Mouse (Mus musculus) midbrain, embryonic 11.5 days (tissue): Measurements from ENCODE around the gene Ubxn11. TPM values are rescaled to one million over a fixed set of nuclear protein-coding genes. Genes with fewer than 3 reads are reported as not detected.

ENCODE experiments used
- ATAC-seq: fragments of 200-750 bp; cut with Nextera tagmentation; 2 replicates; pipeline ENCODE4 v1.8.0; 2017; ENCODE audit warnings: moderate TSS enrichment, moderate library complexity; ENCODE audit not compliant: low FRiP score
- DNase-seq: peaks from one replicate; pipeline ENCODE4 v3.0.0; 2015; ENCODE audit warnings: low spot score; ENCODE audit errors: missing footprints
- H3K27ac ChIP-seq: fragments of 300-500 bp; sonication (generic); 2 replicates; pipeline ENCODE4 v1.5.1; 2014; ENCODE audit warnings: low read depth, low read length
- H3K27me3 ChIP-seq: fragments of 300-500 bp; sonication (generic); 2 replicates; pipeline ENCODE4 v1.6.1; 2014; ENCODE audit warnings: mild to moderate bottlenecking, low read length, moderate library complexity, mixed read lengths; ENCODE audit not compliant: control insufficient read depth, insufficient read depth
- H3K36me3 ChIP-seq: fragments of 300-500 bp; sonication (generic); 2 replicates; pipeline ENCODE4 v1.6.1; 2014; ENCODE audit warnings: mild to moderate bottlenecking, low read length, moderate library complexity, mixed read lengths; ENCODE audit not compliant: control insufficient read depth, insufficient read depth
- H3K4me1 ChIP-seq: fragments of 300-500 bp; sonication (generic); 2 replicates; pipeline ENCODE4 v1.6.1; 2014; ENCODE audit warnings: low read length; ENCODE audit not compliant: control insufficient read depth, insufficient read depth
- H3K4me2 ChIP-seq: fragments of 300-500 bp; sonication (generic); 2 replicates; pipeline ENCODE4 v1.6.1; 2014; ENCODE audit warnings: mild to moderate bottlenecking, moderate library complexity
- H3K4me3 ChIP-seq: fragments of 300-500 bp; sonication (generic); 2 replicates; pipeline ENCODE4 v1.5.1; 2014; ENCODE audit warnings: low read depth, low read length
- H3K9ac ChIP-seq: fragments of 300-500 bp; sonication (generic); 2 replicates; pipeline ENCODE4 v1.6.1; 2014; ENCODE audit warnings: low read length
- H3K9me3 ChIP-seq: fragments of 300-500 bp; sonication (generic); 2 replicates; pipeline ENCODE4 v1.6.1; 2016; ENCODE audit warnings: low read length; ENCODE audit not compliant: control insufficient read depth
- WGBS: fragments of 180-500 bp; shearing (Covaris S2); extraction: QIAGEN DNeasy Blood & Tissue Kit; methylation state at CpG from one replicate; pipeline ENCODE4 v1.1.7; 2014; 5-methylcytosine and 5-hydroxymethylcytosine counted together
- polyA plus RNA-seq: library from polyadenylated mRNA; unstranded; fragments of >200 nt; fragmentation: Nextera tagmentation; extraction: Ambion mirVana; gene quantifications from 2 replicates; pipeline ENCODE4 v1.2.1, GENCODE M21; 2014

The Ubxn11 gene
- polyA plus RNA-seq, 1 experiment from 2014 or later = 3.0 TPM

- ATAC-seq = no peak
- WGBS = 87% methylated on average over 3 of the region's 3 CpGs
- no peaks in the 10 kb centered on the region for H3K27me3 ChIP-seq
- no peaks in the 10 kb centered on the region for H3K4me1 ChIP-seq
- no peak overlapping the region for H3K27ac ChIP-seq
- H3K4me3 ChIP-seq = no peak overlapping the region
- no peak for DNase-seq
- H3K9me3 ChIP-seq = no peaks in the 10 kb centered on the region
- no peaks in the 10 kb centered on the region for H3K36me3 ChIP-seq
- H3K4me2 ChIP-seq = no peak overlapping the region
- no peak overlapping the region for H3K9ac ChIP-seq
Measured at GRCm38 (mm10) chr4:134096120-134096519, 6.2 kb upstream of the Ubxn11 start.

GRCm38 (mm10) chr4:134097015-134097608 is 5.3 kb upstream of the Ubxn11 start:
- no peaks in the 10 kb centered on the region for H3K27me3 ChIP-seq
- ATAC-seq (no peak), DNase-seq (no peak)
- H3K4me1 ChIP-seq = no peaks in the 10 kb centered on the region
- H3K9me3 ChIP-seq = no peaks in the 10 kb centered on the region
- H3K27ac ChIP-seq = no peak overlapping the region
- no peaks in the 10 kb centered on the region for H3K36me3 ChIP-seq
- H3K4me3 ChIP-seq = no peak overlapping the region
- no peak overlapping the region for H3K4me2 ChIP-seq
- H3K9ac ChIP-seq = no peak overlapping the region
- WGBS = 81% methylated on average over 5 of the region's 5 CpGs

GRCm38 (mm10) chr4:134098628-134099027 is 3.7 kb upstream of the Ubxn11 start:
- no peak overlapping the region for H3K9ac ChIP-seq
- H3K27ac ChIP-seq = no peak overlapping the region
- H3K27me3 ChIP-seq = no peaks in the 10 kb centered on the region
- no peak overlapping the region for H3K4me3 ChIP-seq
- H3K4me1 ChIP-seq = no peaks in the 10 kb centered on the region
- H3K4me2 ChIP-seq = no peak overlapping the region
- ATAC-seq = no peak
- WGBS = 81% methylated on average over 8 of the region's 8 CpGs
- DNase-seq = no peak
- H3K36me3 ChIP-seq = no peaks in the 10 kb centered on the region
- H3K9me3 ChIP-seq = no peaks in the 10 kb centered on the region

GRCm38 (mm10) chr4:134100245-134100644 is 2.1 kb upstream of the Ubxn11 start:
- Histone ChIP-seq H3K9me3 (no peaks in the 10 kb centered on the region), H3K27ac (no peak overlapping the region), H3K4me1 (no peaks in the 10 kb centered on the region), H3K27me3 (no peaks in the 10 kb centered on the region), H3K36me3 (no peaks in the 10 kb centered on the region), H3K4me2 (no peak overlapping the region), H3K9ac (no peak overlapping the region), H3K4me3 (no peak overlapping the region)
- WGBS = 77% methylated on average over 4 of the region's 4 CpGs
- DNase-seq = no peak
- ATAC-seq = no peak

- DNase-seq (no peak), ATAC-seq (peak; percentile 65)
- no peaks in the 10 kb centered on the region for H3K9me3 ChIP-seq
- peak overlapping the region; percentile 74 for H3K4me3 ChIP-seq
- H3K4me1 ChIP-seq = no peaks in the 10 kb centered on the region
- H3K27me3 ChIP-seq = no peaks in the 10 kb centered on the region
- peak overlapping the region; percentile 70 for H3K9ac ChIP-seq
- H3K27ac ChIP-seq = no peak overlapping the region
- peak overlapping the region; percentile 70 for H3K4me2 ChIP-seq
- WGBS = 3% methylated on average over 21 of the region's 21 CpGs
- no peaks in the 10 kb centered on the region for H3K36me3 ChIP-seq
Measured at GRCm38 (mm10) chr4:134102742-134103119, 361 bp downstream of the Ubxn11 start.

- H3K9ac ChIP-seq = no peak overlapping the region
- no peak overlapping the region for H3K4me3 ChIP-seq
- H3K27ac ChIP-seq = no peak overlapping the region
- WGBS = 78% methylated on average over 7 of the region's 7 CpGs
- H3K9me3 ChIP-seq = no peaks in the 10 kb centered on the region
- no peak for ATAC-seq
- no peaks in the 10 kb centered on the region for H3K27me3 ChIP-seq
- peak; percentile 53 for DNase-seq
- H3K36me3 ChIP-seq = no peaks in the 10 kb centered on the region
- H3K4me2 ChIP-seq = no peak overlapping the region
- no peaks in the 10 kb centered on the region for H3K4me1 ChIP-seq
Measured at GRCm38 (mm10) chr4:134106105-134106504, 3.7 kb downstream of the Ubxn11 start.

- ATAC-seq = no peak
- Histone ChIP-seq H3K9ac (no peak overlapping the region), H3K36me3 (no peaks in the 10 kb centered on the region), H3K27me3 (no peaks in the 10 kb centered on the region), H3K4me3 (no peak overlapping the region), H3K4me2 (no peak overlapping the region), H3K9me3 (no peaks in the 10 kb centered on the region), H3K4me1 (no peaks in the 10 kb centered on the region; the same call in 1 of the 2 replicates), H3K27ac (no peak overlapping the region)
- WGBS = 89% methylated on average over 7 of the region's 7 CpGs
- peak; percentile 33 for DNase-seq
Measured at GRCm38 (mm10) chr4:134107730-134108129, 5.4 kb downstream of the Ubxn11 start.

- H3K4me3 ChIP-seq = no peak overlapping the region
- H3K27me3 ChIP-seq = no peaks in the 10 kb centered on the region
- H3K9ac ChIP-seq = no peak overlapping the region
- H3K27ac ChIP-seq = no peak overlapping the region
- whole genome bisulfite sequencing = 69% methylated on average over 5 of the region's 5 CpGs
- ATAC-seq (no peak), DNase-seq (no peak)
- H3K4me1 ChIP-seq = peaks cover 3% of the 10 kb centered on the region
- no peaks in the 10 kb centered on the region for H3K36me3 ChIP-seq
- no peaks in the 10 kb centered on the region for H3K9me3 ChIP-seq
- H3K4me2 ChIP-seq = no peak overlapping the region
Measured at GRCm38 (mm10) chr4:134108196-134108595, 5.8 kb downstream of the Ubxn11 start.

GRCm38 (mm10) chr4:134110653-134111052 is 8.3 kb downstream of the Ubxn11 start:
- ATAC-seq = no peak
- DNase-seq = no peak
- Histone ChIP-seq H3K27ac (no peak overlapping the region), H3K4me1 (peaks cover 12% of the 10 kb centered on the region), H3K27me3 (no peaks in the 10 kb centered on the region), H3K36me3 (no peaks in the 10 kb centered on the region), H3K4me3 (no peak overlapping the region), H3K9ac (no peak overlapping the region), H3K4me2 (no peak overlapping the region), H3K9me3 (no peaks in the 10 kb centered on the region)
- 61% methylated on average over 3 of the region's 3 CpGs for WGBS
